Mouse (Mus musculus): Measurements from ENCODE around the gene Llgl2.
A peak's percentile ranks its signal among the peaks of the same experiment; 100 is the strongest.

The Llgl2 gene

DNA sequence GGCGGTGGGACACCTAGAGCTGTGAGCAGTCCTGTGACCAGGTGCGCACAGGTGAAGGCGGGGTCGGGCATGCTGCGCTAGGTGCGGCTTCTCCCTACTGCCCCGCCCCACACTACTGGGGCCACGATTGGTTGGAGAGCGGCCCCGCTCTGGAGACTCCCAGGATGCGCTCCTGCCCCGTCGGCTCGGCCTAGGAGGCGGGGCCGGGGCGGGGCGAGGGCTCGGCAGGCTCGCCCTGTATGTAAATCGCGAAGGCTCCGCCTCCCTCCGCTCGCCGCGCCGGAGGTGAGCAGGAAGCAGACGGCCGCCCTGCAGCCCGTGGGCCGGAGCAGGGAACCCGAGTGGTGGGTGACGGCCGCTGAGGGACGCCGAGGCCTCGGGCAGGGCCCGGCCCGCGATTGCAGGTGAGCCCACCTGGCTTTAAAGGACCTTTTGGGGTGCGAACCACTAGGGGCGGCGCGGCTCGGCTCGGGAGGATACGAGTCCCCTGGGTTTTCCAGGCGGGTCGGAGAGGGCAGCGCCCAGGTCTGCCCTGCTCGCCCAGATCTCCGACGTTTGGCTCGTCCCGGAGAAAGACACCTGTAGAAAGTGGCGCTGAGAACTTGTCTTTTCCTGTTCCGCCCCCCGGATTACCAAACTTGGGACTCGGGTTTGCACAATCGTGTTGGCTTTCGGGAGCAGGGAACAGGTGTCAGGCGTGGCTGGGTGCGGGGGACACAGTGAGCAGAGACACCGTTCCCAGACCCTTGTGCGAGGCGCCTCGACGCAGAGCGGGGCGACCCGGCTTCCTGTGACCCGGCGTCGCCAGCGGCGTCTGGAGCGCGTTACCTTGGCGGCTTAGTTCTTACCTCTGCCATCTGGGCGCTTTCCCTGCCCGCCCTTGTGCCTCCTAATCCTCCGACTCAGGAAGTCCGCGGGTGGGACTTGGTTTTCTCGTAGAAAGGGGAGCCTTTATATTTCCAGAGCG, at the start of gene Llgl2:
Llgl2 (plus strand) TSS at position 276 of the 967 bp plus-strand sequence.
- DNase-seq (ENCODE audit: low spot score in 2 of 2): peak; percentile 71 to 82

DNA sequence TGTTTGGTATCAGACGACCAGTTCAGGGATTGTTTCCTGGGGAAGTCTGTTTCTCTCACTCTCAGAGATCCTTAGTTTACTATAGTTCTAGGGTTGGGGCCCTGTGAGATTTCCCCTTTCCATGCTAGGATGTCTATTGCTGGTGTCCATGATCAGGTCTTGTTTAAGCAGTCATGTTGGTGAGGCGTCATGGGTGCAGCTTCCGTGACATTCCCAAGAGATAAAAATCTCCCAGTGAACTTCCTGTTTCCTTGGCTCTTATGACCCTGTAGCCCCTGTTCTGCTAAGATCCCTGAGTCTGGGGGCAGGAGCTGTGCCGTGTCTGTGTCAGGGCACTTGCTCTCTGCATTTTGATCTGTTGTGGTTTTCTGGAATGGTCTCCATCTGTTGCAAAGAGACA, 49.2 kb upstream of the Llgl2 start:
- no peak for DNase-seq (ENCODE audit: low spot score in 2 of 2)

DNA sequence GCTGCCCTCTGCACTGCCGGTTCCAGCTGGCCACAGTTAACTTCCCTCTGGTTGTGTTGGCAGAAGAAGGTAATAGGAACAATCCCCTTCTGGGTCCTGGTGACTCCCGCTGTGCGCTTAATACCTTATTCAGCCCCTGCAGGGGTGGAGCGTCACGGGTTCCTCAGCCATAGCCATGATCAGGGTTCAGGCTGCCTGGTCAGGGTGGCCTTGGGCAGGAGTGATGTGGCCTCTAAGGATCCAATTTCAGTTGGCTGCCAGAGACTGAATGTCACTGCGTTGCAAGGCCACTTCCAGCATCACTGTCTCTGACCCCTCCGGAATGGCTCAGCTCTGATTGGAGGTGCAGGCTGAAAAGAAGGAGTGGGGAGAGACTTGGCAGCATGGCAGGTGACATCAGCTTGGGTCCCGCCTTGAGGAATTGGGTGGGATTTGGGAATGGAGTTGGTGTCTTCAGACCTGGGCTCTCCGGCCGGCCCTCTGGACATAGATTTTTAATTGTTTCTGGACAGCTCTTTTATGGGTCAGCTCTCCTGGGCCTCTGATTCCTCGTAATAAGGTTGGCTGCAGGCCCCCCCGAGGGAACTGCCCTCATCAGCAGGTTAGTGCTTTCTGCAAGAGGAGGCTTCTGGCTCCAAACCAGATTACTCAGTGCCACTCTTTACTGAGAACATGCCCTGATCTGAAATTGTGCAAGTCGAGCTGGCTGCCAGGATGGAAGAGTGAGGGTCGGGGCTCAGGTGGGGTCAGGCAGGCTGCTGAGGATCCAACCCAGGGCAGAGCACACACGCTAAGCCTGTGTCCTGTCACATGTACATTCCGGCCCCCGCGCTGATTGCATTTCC, 47.8 kb upstream of the Llgl2 start:
- no peak for DNase-seq (ENCODE audit: low spot score in 2 of 2)

DNA sequence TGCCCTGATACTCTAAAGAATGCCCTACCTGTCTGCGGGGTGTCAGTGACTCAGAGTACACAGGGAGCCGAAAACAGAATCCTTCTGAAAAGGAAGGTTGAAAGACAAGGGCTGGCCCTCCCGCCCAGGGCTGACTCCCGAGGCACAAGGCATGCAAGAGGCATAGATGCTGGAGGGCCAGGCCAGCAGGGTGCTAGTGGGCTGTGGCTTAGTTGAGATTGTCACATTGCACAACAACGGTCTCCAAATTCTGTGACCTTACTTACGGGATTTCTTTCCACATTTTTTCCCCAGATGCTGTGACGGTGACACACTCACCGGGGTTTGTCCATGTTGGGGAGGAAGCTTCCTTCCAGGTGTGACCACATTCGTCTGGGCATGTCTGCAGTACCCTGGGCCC, 46.9 kb upstream of the Llgl2 start:
- DNase-seq (ENCODE audit: low spot score in 2 of 2): no peak

DNA sequence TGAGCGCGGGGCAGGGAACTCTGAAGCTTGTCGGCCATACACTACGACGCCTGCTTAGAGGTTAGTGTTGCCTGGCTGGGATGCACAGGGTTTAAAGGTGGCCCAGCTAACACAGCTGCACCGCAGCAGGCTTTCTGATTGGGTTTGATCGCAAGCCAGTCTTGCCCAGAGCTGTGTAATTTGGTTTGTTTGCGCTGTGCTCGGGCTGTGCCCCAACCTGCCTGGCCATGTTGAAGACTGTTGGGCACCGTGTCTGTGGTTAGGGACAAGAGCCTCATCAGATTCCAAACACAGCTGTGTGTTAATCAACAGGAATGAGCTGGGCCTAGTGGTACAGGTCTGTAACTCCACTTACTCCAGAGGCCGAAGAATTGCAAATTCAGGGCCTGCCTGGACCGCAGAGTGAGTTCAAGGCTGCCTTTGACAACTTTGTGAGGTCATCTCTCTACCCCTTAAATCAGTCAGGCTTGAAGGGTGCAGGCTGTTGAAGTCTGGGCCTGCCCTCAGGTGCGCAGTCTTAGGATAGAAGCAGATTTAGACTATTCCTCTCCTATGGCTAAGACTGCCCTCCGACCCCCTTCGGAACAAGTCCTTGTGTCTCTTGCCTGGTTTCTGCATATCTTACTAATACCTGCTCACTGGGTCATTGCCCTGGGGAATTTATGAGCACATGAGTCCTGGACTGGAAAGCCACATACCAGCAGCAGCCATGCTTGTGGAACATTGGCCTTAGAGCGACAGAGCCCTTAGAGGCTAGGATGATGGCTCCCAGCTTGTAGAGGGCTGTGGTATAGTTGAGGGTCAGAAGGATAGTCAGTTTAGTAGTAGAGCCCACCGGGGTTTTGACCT, 46.1 kb upstream of the Llgl2 start:
- DNase-seq (ENCODE audit: low spot score in 2 of 2): no peak

DNA sequence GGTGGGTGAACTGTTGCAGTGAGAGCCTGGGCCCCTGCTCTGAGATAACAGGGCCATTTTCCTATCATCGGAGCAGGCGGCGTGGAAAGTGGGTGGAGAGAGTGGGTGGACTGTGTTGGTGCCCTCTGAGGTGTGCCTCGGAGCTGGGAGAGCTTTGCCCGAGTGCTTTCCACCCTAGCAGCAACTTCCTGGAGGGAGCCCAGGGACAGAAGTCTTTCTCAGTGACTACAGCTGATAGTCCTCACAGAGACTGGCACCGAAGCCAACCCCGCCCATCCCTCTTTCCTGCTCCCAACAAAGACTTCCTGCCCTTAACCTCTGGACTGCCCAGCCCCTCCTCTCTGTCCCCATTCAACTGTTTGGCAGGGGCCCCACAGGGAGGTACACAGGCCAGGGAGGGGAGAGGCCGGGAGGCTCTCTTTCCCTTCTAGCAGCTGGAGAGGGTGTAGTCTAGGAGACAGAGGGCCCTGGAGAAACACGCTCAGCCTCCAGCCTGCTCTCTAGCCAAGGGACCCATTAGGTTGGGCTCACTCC, 44.7 kb upstream of the Llgl2 start:
- no peak for DNase-seq (ENCODE audit: low spot score in 2 of 2)

DNA sequence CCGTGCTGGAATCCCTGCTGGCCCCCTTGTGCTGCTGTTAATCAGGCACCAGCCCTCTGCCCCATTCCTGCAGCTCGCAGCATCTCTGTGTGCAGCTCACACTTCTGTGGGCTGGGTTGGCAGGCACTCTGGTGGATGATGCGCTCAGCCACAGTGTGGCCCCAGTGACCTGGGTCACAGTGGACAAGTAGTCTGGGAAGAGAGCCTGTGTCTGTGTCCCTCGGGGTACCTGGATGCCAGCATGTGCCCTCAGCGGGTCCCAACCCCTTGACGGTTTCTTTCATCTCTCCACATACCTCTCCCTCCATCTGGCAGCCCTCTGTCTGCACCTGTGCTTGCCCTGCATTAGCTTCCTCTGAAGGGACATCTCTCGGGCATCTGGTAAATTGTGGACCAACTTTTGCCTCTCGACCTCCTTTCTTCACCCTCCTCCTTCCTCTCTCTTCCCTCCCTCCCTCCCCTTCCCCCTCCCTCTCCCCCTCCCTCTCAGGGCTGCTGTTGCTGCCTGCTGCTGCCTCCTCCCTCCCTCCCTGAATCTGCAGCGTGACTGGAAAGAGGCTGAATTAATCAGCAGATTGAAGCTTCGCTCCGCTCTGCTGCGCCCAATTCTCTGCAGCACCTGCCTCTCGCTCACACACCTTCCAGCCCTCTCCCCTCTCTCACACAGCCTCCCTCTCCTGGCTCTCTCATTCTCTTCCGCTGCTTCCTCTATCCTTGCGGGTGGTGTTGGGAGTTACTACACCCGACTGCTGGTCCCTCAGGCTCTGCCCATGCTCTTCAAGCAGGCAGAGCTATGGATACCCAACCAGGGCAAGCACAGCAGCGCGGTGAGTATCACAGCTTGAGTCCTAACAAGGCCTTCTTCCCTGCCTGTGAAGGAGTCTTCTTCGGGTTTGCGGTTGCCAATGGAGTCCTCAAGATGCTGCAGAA, 43.4 kb upstream of the Llgl2 start:
- DNase-seq (ENCODE audit: low spot score in 2 of 2): no peak

DNA sequence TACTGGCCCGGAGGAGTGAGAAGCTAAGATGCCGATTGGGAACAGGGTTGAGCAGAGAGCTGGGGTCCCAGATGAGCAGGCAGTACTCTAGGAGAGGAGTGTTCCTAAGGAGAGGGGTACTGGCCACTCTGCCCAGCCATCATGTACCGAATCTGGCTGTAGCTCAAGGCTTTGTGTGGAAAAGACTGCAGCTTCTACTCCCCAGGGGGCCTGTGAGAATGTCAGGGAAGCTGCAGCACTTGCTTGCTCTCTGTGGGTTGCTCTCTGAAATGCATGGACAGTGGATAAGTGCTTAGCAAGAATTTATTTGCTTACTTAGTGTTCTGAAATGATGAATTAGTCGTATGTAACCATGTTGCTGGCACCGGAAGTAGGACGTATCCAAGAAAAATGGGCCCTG, 37.4 kb upstream of the Llgl2 start:
- no peak for DNase-seq (ENCODE audit: low spot score in 2 of 2)

DNA sequence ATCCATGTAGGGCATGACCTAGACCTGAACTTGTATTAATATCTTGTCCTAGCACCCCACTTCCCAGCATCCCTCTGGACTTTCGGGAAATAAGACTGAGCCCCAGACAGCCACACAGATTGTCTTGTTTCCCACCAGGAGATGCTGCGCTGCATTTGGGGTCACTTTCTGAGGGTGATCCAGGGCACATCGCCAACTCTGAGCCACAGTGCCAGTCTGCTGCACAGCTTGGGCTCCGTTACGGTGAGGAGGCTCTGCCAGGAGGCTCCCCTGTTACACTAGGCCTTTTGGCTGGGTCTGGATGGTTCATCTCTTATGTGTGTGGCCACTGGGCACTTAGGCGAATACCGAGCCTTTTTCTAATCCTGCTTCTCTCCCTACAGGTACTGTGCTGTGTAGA, 34.1 kb upstream of the Llgl2 start:
- DNase-seq (ENCODE audit: low spot score in 2 of 2): no peak

DNA sequence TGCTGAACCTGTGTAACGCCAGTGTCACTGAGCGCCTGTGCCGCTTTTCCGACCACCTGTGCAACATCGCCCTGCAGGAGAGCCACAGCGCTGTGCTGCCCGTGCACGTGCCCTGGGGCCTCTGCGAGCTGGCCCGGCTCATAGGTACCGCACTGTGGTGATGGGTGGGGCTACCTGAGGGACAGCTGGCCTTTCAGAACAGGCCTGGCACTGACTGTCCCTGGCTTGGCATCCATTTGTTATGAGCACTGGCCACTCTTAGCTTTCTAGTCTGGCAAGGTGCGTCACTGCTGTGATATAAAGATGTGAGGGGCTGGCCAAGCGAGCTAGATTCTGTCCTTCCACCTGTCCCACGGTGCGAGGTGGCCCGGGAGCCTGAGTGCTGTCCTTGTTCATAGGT, 31.9 kb upstream of the Llgl2 start:
- no peak for DNase-seq (ENCODE audit: low spot score in 2 of 2)

DNA sequence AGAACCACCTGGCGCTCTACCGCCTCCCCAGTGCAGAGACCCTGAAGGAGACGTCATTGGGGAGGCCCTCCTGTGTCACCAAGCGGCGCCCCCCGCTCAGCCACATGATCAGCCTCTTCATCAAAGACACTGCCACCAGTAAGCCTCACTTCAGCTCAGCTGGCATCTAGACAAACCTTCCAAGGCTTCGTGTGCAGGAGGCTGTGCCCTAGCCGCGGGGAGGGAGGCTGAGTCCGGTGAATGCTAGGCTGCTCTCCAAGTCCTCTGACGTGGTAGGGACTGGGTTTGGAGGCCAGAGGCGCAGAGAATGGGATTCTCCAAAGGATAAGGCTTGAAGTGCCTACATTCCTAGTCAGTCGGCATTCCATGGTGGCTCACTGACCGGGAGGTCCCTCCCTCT, 31.5 kb upstream of the Llgl2 start:
- no peak for DNase-seq (ENCODE audit: low spot score in 2 of 2)

DNA sequence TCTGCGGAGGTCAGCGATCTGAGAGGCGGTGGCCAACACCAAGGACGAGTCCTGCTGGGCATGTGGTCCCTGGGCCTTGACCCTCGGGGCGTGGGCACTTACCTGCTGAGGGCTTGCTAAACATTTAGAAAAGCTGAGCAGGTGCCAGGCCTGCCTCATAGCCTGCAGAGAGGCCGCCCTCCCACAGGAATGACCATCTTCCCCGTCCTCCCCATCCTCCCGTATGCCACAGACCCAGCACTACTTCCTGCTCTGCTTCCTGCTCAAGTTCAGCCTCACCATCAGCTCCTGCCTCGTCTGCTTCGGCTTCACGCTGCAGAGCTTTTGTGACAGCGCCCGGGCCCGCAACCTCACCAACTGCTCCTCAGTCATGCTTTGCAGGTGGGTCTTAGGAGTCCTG, 27.0 kb upstream of the Llgl2 start:
- DNase-seq (ENCODE audit: low spot score in 2 of 2): no peak

DNA sequence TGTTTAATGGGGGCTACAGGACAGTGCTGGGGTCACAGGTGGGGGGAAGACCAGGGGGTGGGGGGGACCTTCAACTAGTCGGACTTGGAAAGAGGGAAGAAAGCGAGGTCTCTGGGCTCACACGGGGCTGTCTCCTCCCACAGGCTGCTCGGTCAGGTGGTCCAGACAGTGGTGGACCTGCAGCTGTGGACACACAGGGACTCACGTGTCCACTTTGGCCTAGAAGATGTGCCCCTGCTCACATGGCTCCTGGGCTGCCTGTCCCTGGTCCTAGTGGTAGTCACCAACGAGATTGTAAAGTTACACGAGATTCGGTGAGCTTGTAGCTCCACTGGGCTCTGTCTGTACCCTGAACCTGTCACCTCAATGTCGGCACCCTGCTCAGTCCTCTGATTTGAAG, 26.2 kb upstream of the Llgl2 start:
- DNase-seq (ENCODE audit: low spot score in 2 of 2): no peak

DNA sequence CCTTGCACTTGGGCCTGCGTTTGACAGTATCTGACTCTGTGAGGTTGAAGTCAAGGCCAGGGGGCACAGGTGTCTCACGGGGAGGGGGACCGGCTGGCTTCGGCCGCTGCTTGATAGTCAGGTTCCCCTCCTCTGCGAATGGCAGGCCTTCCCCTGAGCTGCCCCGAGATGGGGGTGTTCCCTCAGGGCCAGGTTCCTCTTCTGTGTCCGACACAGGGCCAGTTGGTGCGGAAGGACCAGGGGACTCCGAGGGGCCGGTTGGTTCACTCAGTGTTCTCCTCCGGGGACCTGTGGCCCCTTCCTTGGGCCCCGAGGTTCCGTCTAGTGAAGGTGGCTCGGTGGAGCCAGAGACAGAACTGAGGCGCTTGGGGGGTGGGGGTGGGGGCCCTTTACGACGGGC, 22.9 kb upstream of the Llgl2 start:
- DNase-seq (ENCODE audit: low spot score in 2 of 2): no peak

DNA sequence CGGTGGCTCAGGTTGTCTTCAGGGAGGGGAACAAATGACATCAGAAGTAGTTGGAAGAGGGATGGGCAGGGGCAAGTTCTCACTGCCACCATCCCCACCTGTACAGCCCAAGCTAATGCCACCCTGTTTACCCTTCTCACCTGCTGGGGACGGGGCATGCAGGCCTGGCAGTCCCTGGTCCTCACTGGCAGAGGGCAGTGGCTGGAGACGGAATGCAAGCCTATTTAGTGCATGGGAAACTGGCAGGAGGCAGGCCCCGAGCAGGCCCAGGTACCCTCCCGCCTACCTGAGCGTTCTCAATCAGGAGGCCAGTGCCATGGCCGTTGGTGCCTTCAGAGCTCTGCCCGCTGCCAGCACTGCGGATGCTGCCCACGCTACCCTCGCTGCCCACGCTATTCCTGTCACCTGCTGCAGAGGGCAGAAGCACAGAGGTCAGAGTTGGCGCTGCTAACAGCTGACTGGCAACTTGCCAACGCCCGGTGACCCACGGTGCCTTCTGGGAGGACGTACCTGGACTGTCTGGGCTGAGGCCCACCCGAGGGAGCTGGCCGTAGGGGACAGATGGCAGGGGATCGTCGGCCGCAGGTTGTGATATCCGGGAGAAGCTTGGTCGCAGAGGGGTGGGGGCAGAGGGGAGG, 20.7 kb upstream of the Llgl2 start:
- DNase-seq (ENCODE audit: low spot score in 2 of 2): no peak

DNA sequence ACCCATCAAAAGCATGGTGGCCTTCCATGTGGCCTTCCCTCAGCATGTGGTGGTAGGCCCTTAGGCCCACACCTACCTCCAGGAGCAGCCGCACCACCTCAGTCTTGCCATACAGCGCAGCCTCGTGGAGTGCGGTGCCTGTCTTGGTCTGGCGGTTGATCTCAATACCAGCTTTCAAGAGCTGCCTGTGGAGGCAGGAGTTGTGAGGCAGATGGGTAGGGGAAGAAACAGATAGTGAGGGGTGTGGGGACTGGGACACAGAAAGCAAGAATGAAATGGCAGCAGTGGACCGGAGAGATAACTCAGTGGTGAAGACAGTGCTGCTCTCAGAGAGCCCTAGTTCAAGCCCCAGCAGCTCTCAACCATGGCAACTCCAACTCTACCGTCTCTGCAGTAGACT, 18.8 kb upstream of the Llgl2 start:
- no peak for DNase-seq (ENCODE audit: low spot score in 2 of 2)

DNA sequence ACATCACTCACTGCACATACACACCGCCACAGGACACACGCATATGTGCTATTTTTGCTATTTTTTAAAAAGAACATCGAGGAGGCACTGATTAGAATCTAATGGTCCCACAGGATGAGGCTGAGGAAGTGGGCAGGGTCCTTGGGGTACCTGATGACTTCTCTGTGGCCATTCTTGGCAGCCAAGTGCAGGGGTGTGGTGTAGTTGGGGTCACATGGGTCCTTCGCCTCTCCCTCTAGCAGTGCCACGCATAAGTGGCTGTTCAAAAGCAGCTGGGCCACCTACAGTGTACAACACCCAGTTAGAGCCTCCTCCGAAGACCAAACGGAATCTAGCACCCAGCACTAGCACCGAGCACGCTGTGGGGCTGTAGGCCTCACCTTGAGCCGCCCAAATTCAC, 17.7 kb upstream of the Llgl2 start:
- no peak for DNase-seq (ENCODE audit: low spot score in 2 of 2)

DNA sequence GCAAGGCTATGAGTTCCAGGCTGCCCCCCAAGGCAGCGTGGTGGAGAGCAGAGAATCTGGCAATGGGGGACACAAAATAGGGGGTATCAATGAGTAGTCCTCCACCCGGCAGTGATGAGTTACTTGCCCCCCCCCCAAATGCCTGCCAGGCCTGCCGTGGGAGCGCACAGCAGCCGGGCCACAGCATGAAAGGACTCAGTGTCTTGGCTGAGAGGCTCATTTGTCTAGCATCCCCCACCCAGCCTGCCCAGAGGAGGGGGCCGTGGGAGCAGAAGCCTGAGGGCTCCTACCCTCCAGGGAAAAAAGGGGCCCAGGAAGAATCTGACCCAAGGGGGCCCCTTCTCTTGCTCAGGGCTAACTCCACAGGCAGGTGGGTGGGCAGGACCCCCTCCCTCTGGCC, 16.5 kb upstream of the Llgl2 start:
- DNase-seq (ENCODE audit: low spot score in 2 of 2): no peak

DNA sequence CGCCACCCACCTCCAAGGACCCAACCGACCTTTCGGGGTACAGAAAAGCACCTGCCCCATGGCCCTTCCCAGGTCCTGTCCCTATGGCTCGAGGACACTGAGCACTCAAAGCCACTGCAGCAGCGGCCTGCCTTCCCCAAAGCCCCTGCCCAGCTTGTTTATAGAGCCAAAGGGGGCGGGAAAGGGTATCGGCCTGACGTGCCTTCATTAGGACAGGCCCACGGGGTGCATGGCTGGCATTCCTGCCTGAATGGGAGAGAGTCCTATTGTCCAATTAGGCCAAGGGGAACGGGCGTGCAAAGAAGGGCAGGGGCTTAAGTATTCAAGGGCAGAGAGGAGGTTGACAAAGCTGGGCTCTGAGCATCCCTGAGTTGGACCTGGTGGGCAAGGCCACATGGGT, 15.9 kb upstream of the Llgl2 start:
- DNase-seq (ENCODE audit: low spot score in 2 of 2): no peak

DNA sequence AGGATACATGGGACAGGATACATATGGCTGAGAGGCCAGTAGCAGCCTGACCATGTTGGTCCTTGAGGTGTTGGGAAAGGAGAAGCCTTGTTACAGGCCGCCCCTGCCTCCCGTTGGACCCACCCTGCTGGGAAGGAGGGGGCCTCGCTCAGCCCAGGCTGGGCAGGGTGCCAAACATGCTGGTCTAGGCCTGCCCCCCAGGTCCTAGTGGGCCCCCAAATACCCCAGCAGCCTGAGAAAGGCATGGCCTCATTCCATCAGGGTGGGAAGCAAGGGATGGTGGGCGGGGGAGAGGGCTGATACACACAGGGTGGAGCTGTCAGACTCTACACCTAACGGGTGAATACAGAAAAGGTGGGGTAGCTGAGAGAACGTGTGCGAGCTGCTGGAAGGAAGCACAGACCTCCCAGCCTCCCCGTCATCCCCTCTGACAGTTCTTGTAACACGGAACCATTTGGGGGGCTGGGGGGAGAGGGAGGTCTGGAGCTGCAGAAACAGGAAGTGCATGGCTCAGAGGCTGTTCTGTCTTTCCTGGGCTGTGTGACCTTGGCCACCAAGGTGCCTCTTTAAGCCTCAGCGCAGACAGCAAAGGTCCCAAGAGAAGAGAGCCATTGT, 15.0 kb upstream of the Llgl2 start:
- no peak for DNase-seq (ENCODE audit: low spot score in 2 of 2)

Data from thymus, postnatal 10 days (tissue).